Mouse (Mus musculus) left cerebral cortex, adult 2 months (tissue): ENCODE data around the gene Mecom. TPM values are rescaled to one million over a fixed set of nuclear protein-coding genes. Genes with fewer than 3 reads are reported as not detected.

Experiments
- DNase-seq, 2 experiments: peaks; one replicate each; pipeline ENCODE4 v3.0.0; 2021 to 2022; ENCODE audit warnings: low spot score in 2 of 2, mixed read lengths in 1 of 2; ENCODE audit errors: extremely low spot score in 1 of 2
- H3K27ac ChIP-seq: fragments of 200-600 bp; 2 replicates; pipeline ENCODE4 v1.8.1; 2022
- H3K4me3 ChIP-seq: fragments of 200-600 bp; 2 replicates; pipeline ENCODE4 v1.8.1; 2022
- CTCF ChIP-seq: fragments of 200-600 bp; IDR thresholded peaks from 2 replicates; pipeline ENCODE4 v1.8.1; 2022; ENCODE audit warnings: antibody characterized with exemption, mild to moderate bottlenecking, moderate library complexity
- intact Hi-C: fragments of 180-260 bp; cut with DNase I; formaldehyde crosslinking; loops from one replicate; pipeline ENCODE4 v1.15.1; 2025
- total RNA-seq, 2 experiments: library from RNA; stranded (reverse); gene quantifications; 2 replicates each; pipeline ENCODE4 v1.2.3; 2021

Gene Mecom
- total RNA-seq, 2 experiments from 2014 or later: 2.1 to 4.1 TPM

GRCm38 (mm10) chr3:30000260-30000659 is 547.5 kb downstream of the Mecom start:
- intact Hi-C loops: no loop called here
- no peak for TF ChIP-seq CTCF
- H3K27ac ChIP-seq: no peak overlapping the region
- H3K4me3 ChIP-seq: no peak overlapping the region
- no peak for DNase-seq

- intact Hi-C loops: no loop called here
- H3K27ac ChIP-seq: no peak overlapping the region
- no peak for DNase-seq
- no peak overlapping the region for H3K4me3 ChIP-seq
- TF ChIP-seq CTCF: peak; percentile 33
Observed at GRCm38 (mm10) chr3:29999035-29999434, 548.8 kb downstream of the Mecom start.

GRCm38 (mm10) chr3:29997068-29997467 is 550.7 kb downstream of the Mecom start:
- intact Hi-C loops: no loop called here
- TF ChIP-seq CTCF: no peak; the same call in none of the 2 replicates
- no peak overlapping the region for H3K27ac ChIP-seq
- no peak for DNase-seq
- no peak overlapping the region for H3K4me3 ChIP-seq

- DNase-seq: peak in 1 of 2 experiments; percentile 13
- no peak overlapping the region for H3K4me3 ChIP-seq
- H3K27ac ChIP-seq: no peak overlapping the region
- intact Hi-C loops: no loop called here
- no peak for TF ChIP-seq CTCF
Observed at GRCm38 (mm10) chr3:29993346-29993745, 554.5 kb downstream of the Mecom start.

- DNase-seq: no peak
- TF ChIP-seq CTCF: no peak
- intact Hi-C loops: no loop called here
- Histone ChIP-seq H3K4me3 (no peak overlapping the region), H3K27ac (no peak overlapping the region)
Observed at GRCm38 (mm10) chr3:29991523-29991922, 556.3 kb downstream of the Mecom start.

GRCm38 (mm10) chr3:29984431-29984830 is 563.4 kb downstream of the Mecom start:
- Histone ChIP-seq H3K4me3 (no peak overlapping the region), H3K27ac (no peak overlapping the region)
- intact Hi-C loops: no loop called here
- TF ChIP-seq CTCF: no peak
- DNase-seq: no peak

- Histone ChIP-seq H3K27ac (no peak overlapping the region), H3K4me3 (no peak overlapping the region)
- no peak for DNase-seq
- intact Hi-C loops: no loop called here
- no peak for TF ChIP-seq CTCF
Observed at GRCm38 (mm10) chr3:29981259-29981910, 566.4 kb downstream of the Mecom start.

- Histone ChIP-seq H3K4me3 (no peak overlapping the region), H3K27ac (no peak overlapping the region)
- no peak for TF ChIP-seq CTCF
- intact Hi-C loops: no loop called here
- no peak for DNase-seq
Observed at GRCm38 (mm10) chr3:29980531-29980930, 567.3 kb downstream of the Mecom start.

- DNase-seq: no peak
- Histone ChIP-seq H3K27ac (no peak overlapping the region), H3K4me3 (no peak overlapping the region)
- TF ChIP-seq CTCF: no peak
- intact Hi-C loops: no loop called here
Observed at GRCm38 (mm10) chr3:29976580-29976979, 571.2 kb downstream of the Mecom start.

GRCm38 (mm10) chr3:29968433-29968949 is 579.3 kb downstream of the Mecom start:
- intact Hi-C loops: no loop called here
- DNase-seq: no peak

GRCm38 (mm10) chr3:29963953-29964352 is 583.9 kb downstream of the Mecom start:
- intact Hi-C loops: no loop called here
- no peak for DNase-seq
- Histone ChIP-seq H3K4me3 (no peak overlapping the region), H3K27ac (no peak overlapping the region)
- TF ChIP-seq CTCF: no peak

More at GRCm38 (mm10) chr3:29968433-29968949, 579.3 kb downstream of the Mecom start:
- Histone ChIP-seq H3K4me3 (no peak overlapping the region), H3K27ac (no peak overlapping the region)
- TF ChIP-seq CTCF: no peak

GRCm38 (mm10) chr3:29963447-29963846 is 584.4 kb downstream of the Mecom start:
- H3K27ac ChIP-seq: no peak overlapping the region
- TF ChIP-seq CTCF: no peak
- DNase-seq: no peak
- intact Hi-C loops: no loop called here
- no peak overlapping the region for H3K4me3 ChIP-seq

GRCm38 (mm10) chr3:29959051-29959450 is 588.8 kb downstream of the Mecom start:
- TF ChIP-seq CTCF: no peak
- H3K27ac ChIP-seq: no peak overlapping the region
- H3K4me3 ChIP-seq: no peak overlapping the region
- no peak for DNase-seq
- intact Hi-C loops: no loop called here
